Mouse (Mus musculus): Measurements from ENCODE around the gene Gm28308. TPM values are rescaled to one million over a fixed set of nuclear protein-coding genes. Genes with fewer than 3 reads are reported as not detected.
A peak's percentile ranks its signal among the peaks of the same experiment; 100 is the strongest.

Gm28308 gene
- polyA plus RNA-seq, 1 experiment from 2014 or later: not detected

DNA sequence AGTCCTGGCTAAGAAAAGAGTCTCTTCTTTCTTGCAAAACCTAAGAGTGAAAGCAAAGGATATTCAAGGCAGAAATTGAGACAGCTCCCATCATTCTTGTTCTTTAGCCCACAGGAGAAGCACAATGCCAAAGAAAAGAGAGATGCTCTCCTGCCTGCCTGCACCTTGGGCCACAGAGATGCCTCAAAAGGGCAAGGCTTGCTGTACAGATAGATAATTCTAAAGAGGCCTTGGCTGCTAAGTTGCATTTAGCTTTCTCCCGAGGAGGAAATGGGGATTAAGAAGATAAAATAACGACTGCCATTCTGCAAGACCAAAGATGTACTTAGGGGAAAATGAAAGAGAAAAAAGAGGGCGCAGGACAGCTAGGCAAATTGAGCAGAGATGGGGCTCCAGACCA is 33.8 kb upstream of the Gm28308 start:
- 6% methylated on average over 3 of the region's 3 CpGs for WGBS
- Histone ChIP-seq H3K9ac (ENCODE audit: low read depth, low read length) (peak overlapping the region; percentile 51; the same call in 1 of the 2 replicates), H3K27ac (ENCODE audit: low read length) (no peak overlapping the region), H3K4me1 (ENCODE audit: control insufficient read depth, insufficient read depth, low read length) (no peaks in the 10 kb centered on the region), H3K9me3 (ENCODE audit: control insufficient read depth, low read length) (no peaks in the 10 kb centered on the region), H3K36me3 (ENCODE audit: control insufficient read depth, insufficient read depth, low read length) (no peaks in the 10 kb centered on the region), H3K27me3 (replicated peaks; ENCODE audit: control insufficient read depth, insufficient read depth, low read length) (peaks cover 73% of the 10 kb centered on the region), H3K4me2 (ENCODE audit: low read depth, low read length) (0 out of 2 replicates have a peak overlapping the region, but pooled peaks have one; percentile 6), H3K4me3 (ENCODE audit: low read length) (peak overlapping the region; percentile 39)
- no peak for ATAC-seq

DNA sequence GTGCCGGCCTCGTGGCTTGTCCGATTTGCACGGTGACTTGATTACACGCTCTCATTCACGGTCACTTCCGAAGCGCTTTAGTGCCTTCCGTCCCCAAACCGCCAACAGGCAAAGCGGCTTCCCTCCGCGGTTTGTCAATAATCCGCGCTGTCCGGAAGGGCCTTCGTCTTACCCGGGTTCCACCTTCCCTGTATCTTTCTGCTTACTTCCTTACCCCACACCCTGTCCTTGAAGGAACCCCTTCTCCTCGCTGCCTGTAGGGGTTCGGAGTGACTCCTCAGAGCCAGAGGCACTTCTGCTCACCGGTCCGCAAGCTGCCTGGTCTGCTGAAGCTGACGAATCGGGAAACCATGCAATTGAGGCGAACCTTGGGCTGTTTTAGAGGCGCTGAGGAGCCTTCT is 33.3 kb upstream of the Gm28308 start:
- WGBS: under 1% methylated on average over 26 of the region's 26 CpGs
- H3K9me3 ChIP-seq (ENCODE audit: control insufficient read depth, low read length): no peaks in the 10 kb centered on the region
- peak overlapping the region; percentile 39 for H3K4me3 ChIP-seq (ENCODE audit: low read length)
- no peaks in the 10 kb centered on the region for H3K4me1 ChIP-seq (ENCODE audit: control insufficient read depth, insufficient read depth, low read length)
- peak overlapping the region; percentile 51 for H3K9ac ChIP-seq (ENCODE audit: low read depth, low read length)
- H3K36me3 ChIP-seq (ENCODE audit: control insufficient read depth, insufficient read depth, low read length): no peaks in the 10 kb centered on the region
- 0 out of 2 replicates have a peak overlapping the region, but pooled peaks have one; percentile 6 for H3K4me2 ChIP-seq (ENCODE audit: low read depth, low read length)
- ATAC-seq: no peak
- H3K27me3 ChIP-seq (replicated peaks; ENCODE audit: control insufficient read depth, insufficient read depth, low read length): peaks cover 73% of the 10 kb centered on the region
- H3K27ac ChIP-seq (ENCODE audit: low read length): no peak overlapping the region

DNA sequence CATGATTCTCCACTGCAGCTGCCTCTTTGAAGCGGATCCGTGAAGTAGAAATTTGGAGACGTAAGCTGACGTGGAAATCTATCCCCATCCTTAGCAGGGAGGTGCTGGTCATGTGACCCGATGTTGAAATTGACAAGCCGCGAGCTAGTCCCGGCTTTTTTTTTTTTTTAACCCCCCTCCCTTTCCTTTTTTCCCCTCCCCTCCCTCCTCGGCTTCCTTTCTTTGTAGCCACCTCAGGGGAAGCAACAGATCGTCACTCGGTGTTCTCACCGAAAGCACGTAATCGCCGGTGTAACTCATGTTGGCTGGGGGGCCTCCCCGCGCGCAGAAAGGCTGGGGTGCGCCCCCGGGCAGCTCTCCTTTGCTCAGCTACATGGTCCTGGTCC is 32.6 kb upstream of the Gm28308 start, which contains the start of gene Hoxa11:
Hoxa11 (minus strand) TSS at position 54 of the 386 bp plus-strand sequence.
- H3K27me3 ChIP-seq (replicated peaks; ENCODE audit: control insufficient read depth, insufficient read depth, low read length): peaks cover 73% of the 10 kb centered on the region
- H3K9me3 ChIP-seq (ENCODE audit: control insufficient read depth, low read length): no peaks in the 10 kb centered on the region
- H3K27ac ChIP-seq (ENCODE audit: low read length): no peak within 1 kb of the TSS
- WGBS: 1% methylated on average over 20 of the region's 20 CpGs
- no peaks in the 10 kb centered on the region for H3K36me3 ChIP-seq (ENCODE audit: control insufficient read depth, insufficient read depth, low read length)
- ATAC-seq: no peak; the same call in 1 of the 2 replicates
- H3K4me2 ChIP-seq (ENCODE audit: low read depth, low read length): 0 out of 2 replicates have a peak within 1 kb of the TSS, but pooled peaks have one; percentile 6
- H3K9ac ChIP-seq (ENCODE audit: low read depth, low read length): peak within 1 kb of the TSS; percentile 51
- H3K4me1 ChIP-seq (ENCODE audit: control insufficient read depth, insufficient read depth, low read length): no peaks in the 10 kb centered on the region
- H3K4me3 ChIP-seq (ENCODE audit: low read length): peak within 1 kb of the TSS; percentile 39

DNA sequence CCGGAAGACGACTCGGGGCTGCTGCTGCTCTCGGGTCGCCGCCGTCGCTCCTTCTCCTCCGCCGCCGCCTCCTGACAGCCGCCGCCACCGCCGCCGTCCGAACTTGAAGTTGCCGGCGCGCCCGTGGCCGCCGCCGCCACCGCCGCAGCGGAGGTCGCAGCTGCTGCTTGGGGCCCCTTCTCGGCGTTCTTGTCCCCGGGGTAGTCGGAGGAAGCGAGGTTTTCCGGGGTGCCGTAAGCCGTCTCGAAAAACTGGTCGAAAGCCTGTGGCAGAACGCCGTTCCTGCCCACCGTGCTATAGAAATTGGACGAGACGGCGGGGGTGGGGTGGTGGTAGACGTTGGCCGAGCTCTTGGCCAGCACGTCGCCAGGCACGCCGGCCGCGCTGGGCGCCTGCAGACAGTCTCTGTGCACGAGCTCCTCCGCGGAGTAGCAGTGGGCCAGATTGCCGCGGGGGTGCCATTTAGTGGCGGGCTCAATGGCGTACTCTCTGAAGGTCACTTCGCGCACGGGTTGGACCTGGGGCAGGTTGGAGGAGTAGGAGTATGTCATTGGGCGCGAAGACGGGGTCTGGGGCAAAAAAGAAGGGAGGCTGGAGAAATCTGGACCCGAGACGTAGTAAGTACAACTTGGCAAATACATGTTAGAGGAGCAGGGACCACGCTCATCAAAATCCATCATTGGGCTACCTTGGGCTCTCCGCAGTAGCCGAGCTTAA is 32.1 kb upstream of the Gm28308 start:
- Histone ChIP-seq H3K4me1 (ENCODE audit: control insufficient read depth, insufficient read depth, low read length) (peaks cover 2% of the 10 kb centered on the region; the same call in 1 of the 2 replicates), H3K9ac (ENCODE audit: low read depth, low read length) (peak overlapping the region; percentile 45), H3K4me2 (ENCODE audit: low read depth, low read length) (no peak overlapping the region), H3K36me3 (ENCODE audit: control insufficient read depth, insufficient read depth, low read length) (no peaks in the 10 kb centered on the region), H3K9me3 (ENCODE audit: control insufficient read depth, low read length) (no peaks in the 10 kb centered on the region), H3K4me3 (ENCODE audit: low read length) (peak overlapping the region; percentile 39), H3K27ac (ENCODE audit: low read length) (no peak overlapping the region), H3K27me3 (replicated peaks; ENCODE audit: control insufficient read depth, insufficient read depth, low read length) (peaks cover 76% of the 10 kb centered on the region)
- ATAC-seq: no peak
- under 1% methylated on average over 69 of the region's 71 CpGs for WGBS

DNA sequence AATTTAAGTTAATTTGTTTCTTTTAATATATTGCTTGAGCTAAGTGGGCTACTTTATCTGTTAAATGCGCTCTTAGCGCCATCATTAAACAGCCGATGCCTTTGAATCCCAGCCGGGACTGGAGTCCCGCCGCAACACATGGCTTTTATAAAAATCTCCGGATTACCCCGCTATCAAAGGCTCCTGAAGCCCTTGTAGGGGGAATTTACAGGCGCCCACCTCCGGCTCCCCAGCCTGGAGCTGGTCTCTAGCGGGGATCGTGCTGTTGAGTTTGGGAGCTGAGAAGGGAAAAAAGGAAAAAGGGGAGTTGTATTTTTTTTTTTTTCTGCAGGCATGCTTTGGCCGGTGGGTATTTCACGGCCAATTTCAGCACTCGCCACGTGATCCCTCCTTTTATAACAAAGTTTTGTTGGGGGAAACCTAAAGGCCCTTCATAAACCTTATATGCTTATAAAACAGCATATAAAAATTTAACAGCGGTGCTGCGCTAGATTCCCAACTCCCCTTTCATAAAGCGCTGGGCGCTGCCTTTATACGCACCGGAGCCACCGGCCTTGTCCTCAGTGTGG is 31.4 kb upstream of the Gm28308 start:
- ATAC-seq: no peak
- peak overlapping the region; percentile 39 for H3K4me3 ChIP-seq (ENCODE audit: low read length)
- H3K27me3 ChIP-seq (replicated peaks; ENCODE audit: control insufficient read depth, insufficient read depth, low read length): peaks cover 73% of the 10 kb centered on the region
- 2% methylated on average over 23 of the region's 23 CpGs for WGBS
- no peak overlapping the region for H3K27ac ChIP-seq (ENCODE audit: low read length)
- peak overlapping the region; percentile 45 for H3K9ac ChIP-seq (ENCODE audit: low read depth, low read length)
- H3K4me1 ChIP-seq (ENCODE audit: control insufficient read depth, insufficient read depth, low read length): peaks cover 2% of the 10 kb centered on the region; the same call in 1 of the 2 replicates
- no peak overlapping the region for H3K4me2 ChIP-seq (ENCODE audit: low read depth, low read length)
- no peaks in the 10 kb centered on the region for H3K36me3 ChIP-seq (ENCODE audit: control insufficient read depth, insufficient read depth, low read length)
- H3K9me3 ChIP-seq (ENCODE audit: control insufficient read depth, low read length): no peaks in the 10 kb centered on the region

DNA sequence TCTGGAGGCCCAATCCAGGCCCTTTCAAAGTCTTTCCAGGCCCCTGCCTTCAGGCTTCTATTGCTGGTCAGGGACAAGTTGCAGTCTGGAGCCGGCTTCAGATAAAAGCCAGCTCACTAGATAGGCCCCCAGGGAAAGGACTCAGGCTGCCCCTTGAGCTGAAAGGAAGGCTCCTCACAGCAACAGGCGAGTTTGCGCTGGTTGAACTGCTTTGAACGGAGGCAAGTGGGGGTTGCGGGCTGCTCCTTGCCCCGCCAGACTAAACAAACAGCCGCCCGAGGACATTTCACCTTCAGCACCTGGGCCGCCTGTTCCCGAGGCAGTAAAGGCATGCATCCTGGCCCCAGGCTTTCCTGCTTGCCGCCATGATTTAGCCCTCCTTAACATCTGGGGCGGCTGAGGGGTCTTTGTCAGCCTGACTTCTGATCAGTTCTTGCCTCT is 30.6 kb upstream of the Gm28308 start:
- H3K36me3 ChIP-seq (ENCODE audit: control insufficient read depth, insufficient read depth, low read length): no peaks in the 10 kb centered on the region
- H3K4me3 ChIP-seq (ENCODE audit: low read length): peak overlapping the region; percentile 31
- H3K27ac ChIP-seq (ENCODE audit: low read length): 0 out of 2 replicates have a peak overlapping the region, but pooled peaks have one; percentile 12
- 3% methylated on average over 12 of the region's 12 CpGs for WGBS
- H3K9ac ChIP-seq (ENCODE audit: low read depth, low read length): peak overlapping the region; percentile 12
- no peaks in the 10 kb centered on the region for H3K9me3 ChIP-seq (ENCODE audit: control insufficient read depth, low read length)
- H3K4me1 ChIP-seq (ENCODE audit: control insufficient read depth, insufficient read depth, low read length): peaks cover 2% of the 10 kb centered on the region; the same call in 1 of the 2 replicates
- no peak for ATAC-seq
- H3K4me2 ChIP-seq (ENCODE audit: low read depth, low read length): peak overlapping the region; percentile 8; the same call in 1 of the 2 replicates
- H3K27me3 ChIP-seq (replicated peaks; ENCODE audit: control insufficient read depth, insufficient read depth, low read length): peaks cover 75% of the 10 kb centered on the region

DNA sequence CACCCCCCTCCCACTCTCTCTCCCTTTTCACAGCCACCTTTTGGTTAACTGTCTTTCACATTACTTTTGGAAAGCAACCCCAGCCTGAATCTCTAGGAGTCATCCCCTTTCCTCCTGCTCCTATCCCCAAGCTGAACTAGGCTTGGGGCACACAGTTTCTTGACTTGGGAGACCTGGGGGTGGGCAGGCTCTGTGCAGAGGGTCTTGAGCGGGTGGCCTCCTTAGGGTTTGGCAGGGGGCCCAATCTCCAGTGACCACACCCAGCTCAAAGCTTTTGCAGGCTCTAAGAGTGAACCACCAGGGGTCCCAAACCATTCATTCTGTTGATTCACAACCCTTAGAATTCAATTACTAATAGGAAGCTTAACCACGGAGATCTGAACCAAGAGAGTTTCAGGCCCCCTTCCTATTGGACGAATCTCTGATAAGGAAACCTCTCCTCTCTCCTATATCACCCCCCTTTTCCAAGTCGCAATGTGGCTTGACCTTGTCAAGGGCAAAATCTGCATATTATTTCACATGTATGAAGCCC is 29.7 kb upstream of the Gm28308 start:
- Histone ChIP-seq H3K27ac (ENCODE audit: low read length) (no peak overlapping the region), H3K27me3 (replicated peaks; ENCODE audit: control insufficient read depth, insufficient read depth, low read length) (peaks cover 72% of the 10 kb centered on the region), H3K9me3 (ENCODE audit: control insufficient read depth, low read length) (no peaks in the 10 kb centered on the region), H3K36me3 (ENCODE audit: control insufficient read depth, insufficient read depth, low read length) (no peaks in the 10 kb centered on the region), H3K4me1 (ENCODE audit: control insufficient read depth, insufficient read depth, low read length) (peaks cover 2% of the 10 kb centered on the region; the same call in 1 of the 2 replicates), H3K9ac (ENCODE audit: low read depth, low read length) (no peak overlapping the region), H3K4me2 (ENCODE audit: low read depth, low read length) (no peak overlapping the region), H3K4me3 (ENCODE audit: low read length) (no peak overlapping the region)
- ATAC-seq: no peak
- WGBS: 13% methylated on average over 4 of the region's 4 CpGs

DNA sequence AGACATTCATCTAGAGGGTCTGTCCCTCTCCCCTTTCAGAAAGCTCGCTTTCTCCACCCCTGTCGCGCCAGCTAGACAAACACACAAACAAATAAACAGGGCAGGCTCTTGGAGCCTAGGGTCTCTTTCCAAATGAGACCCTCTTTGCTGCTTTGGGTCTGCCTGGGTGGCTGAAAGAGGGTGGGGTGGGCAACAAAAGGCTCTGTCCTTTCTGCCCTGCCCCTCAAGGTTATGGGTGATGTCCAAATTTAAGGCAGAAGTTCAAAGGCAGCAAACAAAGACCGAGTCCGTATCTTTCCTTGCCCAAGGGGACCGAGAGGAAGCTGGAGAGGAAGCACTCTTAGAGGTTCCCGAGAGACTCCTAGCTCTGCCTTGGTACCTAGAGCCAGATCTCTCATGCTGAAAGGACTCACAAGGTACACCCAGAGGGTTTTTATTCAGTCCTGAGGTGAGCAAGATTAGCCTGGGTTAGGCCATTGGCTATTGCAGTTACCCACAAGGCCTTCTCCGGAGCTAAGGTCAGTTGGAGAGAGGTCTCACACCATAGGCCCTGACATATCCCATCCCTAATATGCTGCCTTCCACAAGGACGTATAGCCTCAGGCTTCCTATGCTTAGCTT is 28.0 kb upstream of the Gm28308 start:
- peaks cover 78% of the 10 kb centered on the region for H3K27me3 ChIP-seq (replicated peaks; ENCODE audit: control insufficient read depth, insufficient read depth, low read length)
- H3K27ac ChIP-seq (ENCODE audit: low read length): peak overlapping the region; percentile 60
- peak overlapping the region; percentile 25; the same call in 1 of the 2 replicates for H3K4me3 ChIP-seq (ENCODE audit: low read length)
- no peak; the same call in 1 of the 2 replicates for ATAC-seq
- H3K4me1 ChIP-seq (ENCODE audit: control insufficient read depth, insufficient read depth, low read length): peaks cover 2% of the 10 kb centered on the region; the same call in 1 of the 2 replicates
- H3K36me3 ChIP-seq (ENCODE audit: control insufficient read depth, insufficient read depth, low read length): no peaks in the 10 kb centered on the region
- peak overlapping the region; percentile 2; the same call in 1 of the 2 replicates for H3K4me2 ChIP-seq (ENCODE audit: low read depth, low read length)
- H3K9me3 ChIP-seq (ENCODE audit: control insufficient read depth, low read length): no peaks in the 10 kb centered on the region
- WGBS: 4% methylated on average over 9 of the region's 9 CpGs
- H3K9ac ChIP-seq (ENCODE audit: low read depth, low read length): no peak overlapping the region
